Mouse (Mus musculus): ENCODE data around the gene Ecm1. TPM values are rescaled to one million over a fixed set of nuclear protein-coding genes. Genes with fewer than 3 reads are reported as not detected.

The Ecm1 gene
- polyA plus RNA-seq, 2 experiments: 9.3 to 10.2 TPM

GRCm38 (mm10) chr3:95698286-95698685 is 41.1 kb downstream of the Ecm1 start:
- H3K4me2 ChIP-seq (ENCODE audit: low read depth): no peak overlapping the region

GRCm38 (mm10) chr3:95696360-95696759 is 43.0 kb downstream of the Ecm1 start:
- Histone ChIP-seq H3K27me3 (ENCODE audit: control insufficient read depth, insufficient read depth, low read length) (no peaks in the 10 kb centered on the region), H3K27ac (no peak overlapping the region), H3K36me3 (replicated peaks; ENCODE audit: control insufficient read depth, insufficient read depth, low read depth) (no peaks in the 10 kb centered on the region), H3K4me3 (ENCODE audit: insufficient read depth in 1 of 2, low read depth in 2 of 2, low read length in 2 of 2) (no peak overlapping the region), H3K9me3 (ENCODE audit: control insufficient read depth, low read length) (no peaks in the 10 kb centered on the region), H3K9ac (replicated peaks) (no peak overlapping the region), H3K4me2 (ENCODE audit: low read depth) (no peak overlapping the region), H3K4me1 (replicated peaks; ENCODE audit: control insufficient read depth in 2 of 2, insufficient read depth in 2 of 2, low read length in 1 of 2) (peaks cover 0 to 13% of the 10 kb centered on the region in 2 experiments; a peak in 3 of 4 replicates)
- DNase-seq (ENCODE audit: low read depth in 3 of 3, low spot score in 3 of 3) (no peak), ATAC-seq (ENCODE audit: insufficient read depth) (no peak)
- no peak for TF ChIP-seq EP300 (IDR thresholded peaks at IDR 0.05; ENCODE audit: low read depth)
- TF ChIP-seq CTCF (IDR thresholded peaks at IDR 0.05; ENCODE audit: low read depth): no peak
- 31% methylated on average over 7 of the region's 7 CpGs for WGBS (ENCODE audit: insufficient replicate concordance)

More at GRCm38 (mm10) chr3:95698286-95698685, 41.1 kb downstream of the Ecm1 start:
- Histone ChIP-seq H3K9me3 (ENCODE audit: control insufficient read depth, low read length) (no peaks in the 10 kb centered on the region), H3K36me3 (replicated peaks; ENCODE audit: control insufficient read depth, insufficient read depth, low read depth) (no peaks in the 10 kb centered on the region), H3K4me3 (ENCODE audit: insufficient read depth in 1 of 2, low read depth in 2 of 2, low read length in 2 of 2) (no peak overlapping the region), H3K27me3 (ENCODE audit: control insufficient read depth, insufficient read depth, low read length) (no peaks in the 10 kb centered on the region), H3K27ac (no peak overlapping the region), H3K4me1 (replicated peaks; ENCODE audit: control insufficient read depth in 2 of 2, insufficient read depth in 2 of 2, low read length in 1 of 2) (peaks cover 0 to 11% of the 10 kb centered on the region in 2 experiments; a peak in 3 of 4 replicates), H3K9ac (replicated peaks) (no peak overlapping the region)
- DNase-seq (ENCODE audit: low read depth in 3 of 3, low spot score in 3 of 3) (no peak), ATAC-seq (ENCODE audit: insufficient read depth) (no peak)
- no peak for TF ChIP-seq EP300 (IDR thresholded peaks at IDR 0.05; ENCODE audit: low read depth)
- no peak for TF ChIP-seq CTCF (IDR thresholded peaks at IDR 0.05; ENCODE audit: low read depth)
- 85% methylated on average over 4 of the region's 4 CpGs for WGBS (ENCODE audit: insufficient replicate concordance)

GRCm38 (mm10) chr3:95695796-95696195 is 43.6 kb downstream of the Ecm1 start:
- Histone ChIP-seq H3K27ac (no peak overlapping the region), H3K4me2 (ENCODE audit: low read depth) (no peak overlapping the region), H3K4me1 (replicated peaks; ENCODE audit: control insufficient read depth in 2 of 2, insufficient read depth in 2 of 2, low read length in 1 of 2) (peaks cover 0 to 13% of the 10 kb centered on the region in 2 experiments; a peak in 3 of 4 replicates), H3K4me3 (ENCODE audit: insufficient read depth in 1 of 2, low read depth in 2 of 2, low read length in 2 of 2) (no peak overlapping the region), H3K27me3 (ENCODE audit: control insufficient read depth, insufficient read depth, low read length) (no peaks in the 10 kb centered on the region), H3K36me3 (replicated peaks; ENCODE audit: control insufficient read depth, insufficient read depth, low read depth) (no peaks in the 10 kb centered on the region), H3K9ac (replicated peaks) (no peak overlapping the region), H3K9me3 (ENCODE audit: control insufficient read depth, low read length) (no peaks in the 10 kb centered on the region)
- DNase-seq (ENCODE audit: low read depth in 3 of 3, low spot score in 3 of 3) (no peak), ATAC-seq (ENCODE audit: insufficient read depth) (no peak)
- TF ChIP-seq EP300 (IDR thresholded peaks at IDR 0.05; ENCODE audit: low read depth) (no peak), CTCF (IDR thresholded peaks at IDR 0.05; ENCODE audit: low read depth) (no peak)
- WGBS (ENCODE audit: insufficient replicate concordance): 68% methylated on average over 3 of the region's 3 CpGs

- H3K9ac ChIP-seq (replicated peaks): no peak overlapping the region
- H3K36me3 ChIP-seq (replicated peaks; ENCODE audit: control insufficient read depth, insufficient read depth, low read depth): no peaks in the 10 kb centered on the region
- no peak overlapping the region for H3K4me2 ChIP-seq (ENCODE audit: low read depth)
- peaks cover 0 to 13% of the 10 kb centered on the region in 2 experiments; a peak in 3 of 4 replicates for H3K4me1 ChIP-seq (replicated peaks; ENCODE audit: control insufficient read depth in 2 of 2, insufficient read depth in 2 of 2, low read length in 1 of 2)
- no peaks in the 10 kb centered on the region for H3K9me3 ChIP-seq (ENCODE audit: control insufficient read depth, low read length)
- TF ChIP-seq EP300 (IDR thresholded peaks at IDR 0.05; ENCODE audit: low read depth) (no peak), CTCF (IDR thresholded peaks at IDR 0.05; ENCODE audit: low read depth) (no peak)
- WGBS (ENCODE audit: insufficient replicate concordance): 76% methylated on average over 11 of the region's 11 CpGs
- H3K27ac ChIP-seq: no peak overlapping the region
- no peaks in the 10 kb centered on the region for H3K27me3 ChIP-seq (ENCODE audit: control insufficient read depth, insufficient read depth, low read length)
- ATAC-seq (ENCODE audit: insufficient read depth) (no peak), DNase-seq (ENCODE audit: low read depth in 3 of 3, low spot score in 3 of 3) (no peak)
- H3K4me3 ChIP-seq (ENCODE audit: insufficient read depth in 1 of 2, low read depth in 2 of 2, low read length in 2 of 2): no peak overlapping the region
These were observed 44.3 kb downstream of the Ecm1 start for GRCm38 (mm10) chr3:95694808-95695703.
